Mouse (Mus musculus) neural tube, embryonic 12.5 days (tissue): Measurements from ENCODE around the gene Entpd3. TPM values are rescaled to one million over a fixed set of nuclear protein-coding genes. Genes with fewer than 3 reads are reported as not detected.

Source experiments
- ATAC-seq: fragments of 200-750 bp; cut with Nextera tagmentation; 2 replicates; pipeline ENCODE4 v1.8.0; 2017; ENCODE audit warnings: low read depth, mild to moderate bottlenecking, moderate TSS enrichment, moderate library complexity; ENCODE audit not compliant: low FRiP score
- H3K27ac ChIP-seq: fragments of 300-500 bp; sonication (generic); 2 replicates; pipeline ENCODE4 v1.5.1; 2016
- H3K27me3 ChIP-seq: fragments of 300-500 bp; sonication (generic); replicated peaks from 2 replicates; pipeline ENCODE4 v1.6.1; 2016; ENCODE audit warnings: mild to moderate bottlenecking
- H3K36me3 ChIP-seq: fragments of 300-500 bp; sonication (generic); 2 replicates; pipeline ENCODE4 v1.6.1; 2016; ENCODE audit warnings: mild to moderate bottlenecking
- H3K4me1 ChIP-seq: fragments of 300-500 bp; sonication (generic); 2 replicates; pipeline ENCODE4 v1.6.1; 2016
- H3K4me2 ChIP-seq: fragments of 300-500 bp; sonication (generic); replicated peaks from 2 replicates; pipeline ENCODE4 v1.6.1; 2016; ENCODE audit warnings: mild to moderate bottlenecking
- H3K4me3 ChIP-seq: fragments of 300-500 bp; sonication (generic); 2 replicates; pipeline ENCODE4 v1.5.1; 2016
- H3K9ac ChIP-seq: fragments of 300-500 bp; sonication (generic); 2 replicates; pipeline ENCODE4 v1.6.1; 2016; ENCODE audit warnings: mild to moderate bottlenecking
- H3K9me3 ChIP-seq: fragments of 300-500 bp; sonication (generic); 2 replicates; pipeline ENCODE4 v1.6.1; 2016; ENCODE audit warnings: mild to moderate bottlenecking
- WGBS: fragments of 180-500 bp; shearing (Covaris S2); methylation state at CpG from one replicate; pipeline ENCODE4 v1.1.7; 2016; 5-methylcytosine and 5-hydroxymethylcytosine counted together
- polyA plus RNA-seq: library from polyadenylated mRNA; unstranded; fragments of >200 nt; fragmentation: Nextera tagmentation; extraction: Ambion mirVana; gene quantifications from 2 replicates; pipeline ENCODE4 v1.2.1, GENCODE M21; 2016

Gene Entpd3
- polyA plus RNA-seq, 1 experiment from 2014 or later: 0.41 TPM

GRCm38 (mm10) chr9:120545994-120546393 lies 6.4 kb downstream of the Entpd3 start:
- H3K9me3 ChIP-seq: no peaks in the 10 kb centered on the region
- no peak for ATAC-seq
- WGBS: 84% methylated on average over 2 of the region's 2 CpGs
- no peak overlapping the region for H3K9ac ChIP-seq
- H3K4me1 ChIP-seq: peaks cover 10% of the 10 kb centered on the region; the same call in 1 of the 2 replicates
- H3K4me2 ChIP-seq: no peak overlapping the region
- H3K4me3 ChIP-seq: no peak overlapping the region
- no peaks in the 10 kb centered on the region for H3K36me3 ChIP-seq
- H3K27me3 ChIP-seq: peaks cover 3% of the 10 kb centered on the region
- no peak overlapping the region for H3K27ac ChIP-seq

- H3K36me3 ChIP-seq: no peaks in the 10 kb centered on the region
- WGBS: 96% methylated on average over 9 of the region's 9 CpGs
- H3K27ac ChIP-seq: no peak overlapping the region
- H3K4me2 ChIP-seq: no peak overlapping the region
- H3K27me3 ChIP-seq: no peaks in the 10 kb centered on the region; the same call in 1 of the 2 replicates
- no peak overlapping the region for H3K9ac ChIP-seq
- H3K4me1 ChIP-seq: peaks cover 10% of the 10 kb centered on the region; the same call in 1 of the 2 replicates
- no peak overlapping the region for H3K4me3 ChIP-seq
- no peaks in the 10 kb centered on the region for H3K9me3 ChIP-seq
- ATAC-seq: no peak
Measured at GRCm38 (mm10) chr9:120546482-120546881, 6.9 kb downstream of the Entpd3 start.

- no peak overlapping the region for H3K27ac ChIP-seq
- H3K4me3 ChIP-seq: no peak overlapping the region
- no peak for ATAC-seq
Measured at GRCm38 (mm10) chr9:120547026-120547668, 7.5 kb downstream of the Entpd3 start.

GRCm38 (mm10) chr9:120550778-120551177 lies 11.2 kb downstream of the Entpd3 start:
- peaks cover 6% of the 10 kb centered on the region; the same call in 1 of the 2 replicates for H3K4me1 ChIP-seq
- WGBS: 94% methylated on average over 9 of the region's 9 CpGs
- no peak overlapping the region for H3K4me3 ChIP-seq
- H3K27ac ChIP-seq: no peak overlapping the region
- H3K36me3 ChIP-seq: no peaks in the 10 kb centered on the region
- ATAC-seq: no peak
- no peak overlapping the region for H3K9ac ChIP-seq
- no peaks in the 10 kb centered on the region for H3K27me3 ChIP-seq
- H3K4me2 ChIP-seq: no peak overlapping the region
- H3K9me3 ChIP-seq: no peaks in the 10 kb centered on the region

More at GRCm38 (mm10) chr9:120547026-120547668, 7.5 kb downstream of the Entpd3 start:
- H3K27me3 ChIP-seq: no peaks in the 10 kb centered on the region; the same call in 1 of the 2 replicates
- H3K4me1 ChIP-seq: peaks cover 8% of the 10 kb centered on the region; the same call in 1 of the 2 replicates
- 18% methylated on average over 16 of the region's 16 CpGs for WGBS
- no peak overlapping the region for H3K9ac ChIP-seq
- no peaks in the 10 kb centered on the region for H3K9me3 ChIP-seq
- no peaks in the 10 kb centered on the region for H3K36me3 ChIP-seq
- H3K4me2 ChIP-seq: peak overlapping the region; percentile 40

- H3K4me1 ChIP-seq: no peaks in the 10 kb centered on the region
- no peak overlapping the region for H3K9ac ChIP-seq
- no peak for ATAC-seq
- WGBS: 91% methylated on average over 3 of the region's 3 CpGs
- H3K27me3 ChIP-seq: no peaks in the 10 kb centered on the region
- no peak overlapping the region for H3K27ac ChIP-seq
- H3K36me3 ChIP-seq: no peaks in the 10 kb centered on the region
- H3K4me2 ChIP-seq: no peak overlapping the region
- no peaks in the 10 kb centered on the region for H3K9me3 ChIP-seq
- H3K4me3 ChIP-seq: no peak overlapping the region
Measured at GRCm38 (mm10) chr9:120563590-120563989, 24.0 kb downstream of the Entpd3 start.

- Histone ChIP-seq H3K36me3 (no peaks in the 10 kb centered on the region), H3K4me3 (no peak overlapping the region), H3K4me1 (no peaks in the 10 kb centered on the region), H3K9me3 (no peaks in the 10 kb centered on the region), H3K4me2 (no peak overlapping the region), H3K27ac (no peak overlapping the region), H3K9ac (no peak overlapping the region), H3K27me3 (no peaks in the 10 kb centered on the region)
- ATAC-seq: no peak
- 89% methylated on average over 2 of the region's 2 CpGs for WGBS
Measured at GRCm38 (mm10) chr9:120564247-120564646, 24.6 kb downstream of the Entpd3 start.

GRCm38 (mm10) chr9:120566384-120566783 lies 26.8 kb downstream of the Entpd3 start:
- Histone ChIP-seq H3K27ac (no peak overlapping the region), H3K4me3 (no peak overlapping the region), H3K9me3 (no peaks in the 10 kb centered on the region), H3K36me3 (no peaks in the 10 kb centered on the region), H3K27me3 (no peaks in the 10 kb centered on the region), H3K4me2 (no peak overlapping the region), H3K4me1 (0 out of 2 replicates have a peak, but pooled peaks cover 7% of the 10 kb centered on the region), H3K9ac (no peak overlapping the region)
- 80% methylated on average over 5 of the region's 5 CpGs for WGBS
- no peak for ATAC-seq

GRCm38 (mm10) chr9:120568917-120569316 lies 29.3 kb downstream of the Entpd3 start:
- Histone ChIP-seq H3K27me3 (no peaks in the 10 kb centered on the region), H3K36me3 (peaks cover 16% of the 10 kb centered on the region), H3K4me1 (peaks cover 18% of the 10 kb centered on the region), H3K9ac (no peak overlapping the region), H3K27ac (no peak overlapping the region), H3K4me2 (no peak overlapping the region), H3K4me3 (no peak overlapping the region), H3K9me3 (no peaks in the 10 kb centered on the region)
- no peak for ATAC-seq
- 79% methylated on average over 2 of the region's 2 CpGs for WGBS

- Histone ChIP-seq H3K36me3 (peaks cover 25% of the 10 kb centered on the region), H3K27me3 (no peaks in the 10 kb centered on the region), H3K9ac (no peak overlapping the region), H3K9me3 (no peaks in the 10 kb centered on the region), H3K4me3 (no peak overlapping the region), H3K4me1 (peaks cover 18% of the 10 kb centered on the region), H3K27ac (no peak overlapping the region), H3K4me2 (no peak overlapping the region)
- ATAC-seq: no peak
- 55% methylated on average over 13 of the region's 13 CpGs for WGBS
Measured at GRCm38 (mm10) chr9:120569721-120570333, 30.2 kb downstream of the Entpd3 start.

- Histone ChIP-seq H3K4me3 (peak overlapping the region; percentile 91; the same call in 1 of the 2 replicates), H3K27ac (no peak overlapping the region), H3K36me3 (peaks cover 30% of the 10 kb centered on the region), H3K9ac (no peak overlapping the region), H3K27me3 (no peaks in the 10 kb centered on the region), H3K9me3 (no peaks in the 10 kb centered on the region), H3K4me1 (peaks cover 18% of the 10 kb centered on the region), H3K4me2 (peak overlapping the region; percentile 75)
- 56% methylated on average over 2 of the region's 2 CpGs for WGBS
- ATAC-seq: no peak
Measured at GRCm38 (mm10) chr9:120570334-120570725, 30.7 kb downstream of the Entpd3 start.

GRCm38 (mm10) chr9:120570741-120571592 lies 31.3 kb downstream of the Entpd3 start, which contains the start of gene Rpl14:
Gene Rpl14 (plus strand): TSS chr9:120571444.
- WGBS: 6% methylated on average over 43 of the region's 43 CpGs
- ATAC-seq: peak; percentile 95
- peak within 1 kb of the TSS; percentile 91 for H3K4me3 ChIP-seq
- H3K9me3 ChIP-seq: no peaks in the 10 kb centered on the region
- peaks cover 36% of the 10 kb centered on the region for H3K36me3 ChIP-seq
- peak within 1 kb of the TSS; percentile 75 for H3K4me2 ChIP-seq
- H3K27me3 ChIP-seq: no peaks in the 10 kb centered on the region
- H3K4me1 ChIP-seq: peaks cover 18% of the 10 kb centered on the region
- 0 out of 2 replicates have a peak within 1 kb of the TSS, but pooled peaks have one; percentile 37 for H3K27ac ChIP-seq
- peak within 1 kb of the TSS; percentile 93 for H3K9ac ChIP-seq
